8 mouse cellular contexts compared by ENCODE assay signal in the genomic region with DNA sequence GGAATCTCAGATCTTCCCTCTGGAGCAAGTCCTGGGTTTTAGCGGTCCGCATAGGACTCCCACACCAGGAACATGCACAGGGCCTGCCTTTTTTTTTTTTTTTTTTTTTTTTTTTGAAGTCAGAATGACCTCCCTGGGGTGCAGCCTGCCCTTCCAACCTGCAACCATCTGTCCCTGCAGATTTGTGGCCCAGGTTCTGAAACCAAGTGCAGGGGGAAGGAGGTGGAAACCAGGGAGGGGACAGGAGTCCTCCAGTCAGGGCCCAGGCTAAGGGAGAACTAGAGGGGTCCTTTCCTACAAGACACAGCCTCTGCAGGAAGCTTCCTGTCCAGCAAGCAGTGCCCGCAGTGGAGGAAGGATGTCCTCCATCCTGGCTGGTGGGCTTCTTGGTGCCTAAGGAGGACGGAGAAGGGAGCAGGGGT. TPM values are rescaled to one million over a fixed set of nuclear protein-coding genes. Genes with fewer than 3 reads are reported as not detected.
A peak's percentile ranks its signal among the peaks of the same experiment; 100 is the strongest.
DNase-seq lines count a peak whose midpoint lies in the region; ATAC-seq and TF ChIP-seq lines count a peak whose summit lies in the region.

No protein-coding gene starts in this region.

- peak overlapping the region; percentile 79 for H3K4me2 ChIP-seq in hindbrain, embryonic 16.5 days (ENCODE audit: low read length)

- peaks cover 25% of the 10 kb centered on the region for H3K36me3 ChIP-seq in E14TG2a.4 (ENCODE audit: insufficient read depth, low read length)
- peaks cover 24% of the 10 kb centered on the region for H3K36me3 ChIP-seq in embryonic facial prominence, embryonic 10.5 days (replicated peaks)
- 0 out of 2 replicates have a peak, but pooled peaks cover 4% of the 10 kb centered on the region for H3K36me3 ChIP-seq in hindbrain, embryonic 16.5 days (ENCODE audit: control insufficient read depth, insufficient read depth, low read length)

- H3K9me3 ChIP-seq in E14TG2a.4 (ENCODE audit: low read length) = no peaks in the 10 kb centered on the region
- H3K9me3 ChIP-seq in embryonic facial prominence, embryonic 10.5 days = no peaks in the 10 kb centered on the region
- no peaks in the 10 kb centered on the region for H3K9me3 ChIP-seq in hindbrain, embryonic 16.5 days (ENCODE audit: control insufficient read depth, low read length)

- TF ChIP-seq CTCF in gastrocnemius, adult 2 months (IDR thresholded peaks at IDR 0.05) = no peak
- no peak for TF ChIP-seq CTCF in E14TG2a.4 (conservative IDR thresholded peaks at IDR 0.05; ENCODE audit: low read length)

- H3K9ac ChIP-seq in hindbrain, embryonic 16.5 days (ENCODE audit: low read depth, low read length) = peak overlapping the region; percentile 90

- peaks cover 28% of the 10 kb centered on the region for H3K4me1 ChIP-seq in E14TG2a.4 (replicated peaks; ENCODE audit: low read depth, low read length)
- H3K4me1 ChIP-seq in embryonic facial prominence, embryonic 10.5 days = peaks cover 33% of the 10 kb centered on the region
- peaks cover 33% of the 10 kb centered on the region for H3K4me1 ChIP-seq in hindbrain, embryonic 16.5 days (ENCODE audit: control insufficient read depth, insufficient read depth, low read depth, low read length)

- intact Hi-C loops in gastrocnemius, adult 2 months (cut with DNase I) = loop anchor here (2.0 kb wide), 1 partner anchor 78 kb away; the partner anchor contains the start of gene Smpd1

- WGBS in embryonic facial prominence, embryonic 10.5 days = 18% methylated on average over 4 of the region's 4 CpGs
- WGBS in hindbrain, embryonic 16.5 days = 5% methylated on average over 4 of the region's 4 CpGs

- H3K27me3 ChIP-seq in E14TG2a.4 (ENCODE audit: insufficient read depth, low read length) = peaks cover 30% of the 10 kb centered on the region
- H3K27me3 ChIP-seq in embryonic facial prominence, embryonic 10.5 days (replicated peaks; ENCODE audit: low read depth, poor library complexity, severe bottlenecking) = peaks cover 18% of the 10 kb centered on the region
- no peaks in the 10 kb centered on the region for H3K27me3 ChIP-seq in hindbrain, embryonic 16.5 days (replicated peaks; ENCODE audit: control insufficient read depth, insufficient read depth, low read length)

- H3K4me3 ChIP-seq in gastrocnemius, adult 2 months = peak overlapping the region; percentile 97
- H3K4me3 ChIP-seq in E14TG2a.4 (replicated peaks; ENCODE audit: low read length) = peak overlapping the region; percentile 93
- peak overlapping the region; percentile 91 for H3K4me3 ChIP-seq in embryonic facial prominence, embryonic 10.5 days
- H3K4me3 ChIP-seq in hindbrain, embryonic 16.5 days (ENCODE audit: low read length) = peak overlapping the region; percentile 81

- ATAC-seq in hindbrain, embryonic 16.5 days = no peak; the same call in none of the 2 replicates

- H3K27ac ChIP-seq in gastrocnemius, adult 2 months = peak overlapping the region; percentile 93
- peak overlapping the region; percentile 91 for H3K27ac ChIP-seq in embryonic facial prominence, embryonic 10.5 days (replicated peaks)
- H3K27ac ChIP-seq in hindbrain, embryonic 16.5 days (ENCODE audit: low read depth, low read length) = peak overlapping the region; percentile 94

- no peak for DNase-seq in gastrocnemius, adult 2 months
- DNase-seq in gastrocnemius, postnatal 25 days = no peak
- DNase-seq in embryonic facial prominence, embryonic 10.5 days (ENCODE audit: low spot score) = no peak
- DNase-seq in neural tube, embryonic 10.5 days (ENCODE audit: extremely low spot score, low spot score) = peak; percentile 26
- DNase-seq in gastrocnemius, postnatal 10 days = no peak
- DNase-seq in left cerebral cortex, adult 11 months (ENCODE audit: low spot score) = no peak

RNA-seq across cellular contexts. Expression of gene Trim3, which starts 0.8 kb away (rescaled TPM):
- total RNA-seq in gastrocnemius, adult 2 months (2021) = 10 to 100 TPM; 14.7 to 16.4 TPM
- total RNA-seq in gastrocnemius, postnatal 25 days (2021) = 10 to 100 TPM; 14.7 to 17.0 TPM
- 28.8 and 34.9 TPM in 2 replicates for polyA plus RNA-seq in embryonic facial prominence, embryonic 10.5 days (2016; fragmentation: Nextera tagmentation; extraction: Ambion mirVana)
- 108 and 119 TPM in 2 replicates for polyA plus RNA-seq in hindbrain, embryonic 16.5 days (2015; fragmentation: Nextera tagmentation; extraction: Ambion mirVana)
- total RNA-seq in gastrocnemius, postnatal 10 days (2021) = 10 to 100 TPM; 18.8 to 29.4 TPM

RNA-seq across cellular contexts. Expression of gene Timm10b, which starts 7.3 kb away (rescaled TPM):
- total RNA-seq in gastrocnemius, adult 2 months (2021) = 10 to 100 TPM; 53.3 to 64.0 TPM
- total RNA-seq in gastrocnemius, postnatal 25 days (2021) = 10 to 100 TPM; 58.3 to 59.5 TPM
- polyA plus RNA-seq in embryonic facial prominence, embryonic 10.5 days (2016; fragmentation: Nextera tagmentation; extraction: Ambion mirVana) = 158 and 163 TPM in 2 replicates
- 145 and 159 TPM in 2 replicates for polyA plus RNA-seq in hindbrain, embryonic 16.5 days (2015; fragmentation: Nextera tagmentation; extraction: Ambion mirVana)
- total RNA-seq in gastrocnemius, postnatal 10 days (2021) = 10 to 100 TPM; 67.5 to 79.0 TPM

RNA-seq across cellular contexts. Expression of gene Arfip2, which starts 7.7 kb away (rescaled TPM):
- total RNA-seq in gastrocnemius, adult 2 months (2021) = 10 to 100 TPM in 1 of 2 experiments, 1 to 10 TPM in 1; 8.8 to 10.5 TPM
- total RNA-seq in gastrocnemius, postnatal 25 days (2021) = 10 to 100 TPM in 1 of 2 experiments, 1 to 10 TPM in 1; 9.9 to 11.0 TPM
- 61.2 and 64.1 TPM in 2 replicates for polyA plus RNA-seq in embryonic facial prominence, embryonic 10.5 days (2016; fragmentation: Nextera tagmentation; extraction: Ambion mirVana)
- polyA plus RNA-seq in hindbrain, embryonic 16.5 days (2015; fragmentation: Nextera tagmentation; extraction: Ambion mirVana) = 85.2 and 91.1 TPM in 2 replicates
- 10 to 100 TPM; 21.2 to 28.2 TPM for total RNA-seq in gastrocnemius, postnatal 10 days (2021)

RNA-seq across cellular contexts. Expression of gene Gm45799, which starts 7.8 kb away (rescaled TPM):
- total RNA-seq in gastrocnemius, adult 2 months (2021) = 1 to 10 TPM in 1 of 2 experiments, under 1 TPM in 1; 0.64 to 3.4 TPM
- 1 to 10 TPM; 1.8 to 3.1 TPM for total RNA-seq in gastrocnemius, postnatal 25 days (2021)
- 13.5 and 22.0 TPM in 2 replicates for polyA plus RNA-seq in embryonic facial prominence, embryonic 10.5 days (2016; fragmentation: Nextera tagmentation; extraction: Ambion mirVana)
- 7.9 and 9.7 TPM in 2 replicates for polyA plus RNA-seq in hindbrain, embryonic 16.5 days (2015; fragmentation: Nextera tagmentation; extraction: Ambion mirVana)
- total RNA-seq in gastrocnemius, postnatal 10 days (2021) = 1 to 10 TPM; 1.9 to 3.1 TPM

RNA-seq across cellular contexts. Expression of gene Dnhd1, which starts 18.1 kb away (rescaled TPM):
- total RNA-seq in gastrocnemius, adult 2 months (2021) = under 1 TPM; 0.36 to 0.59 TPM
- total RNA-seq in gastrocnemius, postnatal 25 days (2021) = under 1 TPM; 0.69 to 0.99 TPM
- polyA plus RNA-seq in embryonic facial prominence, embryonic 10.5 days (2016; fragmentation: Nextera tagmentation; extraction: Ambion mirVana) = 0.27 and 0.44 TPM in 2 replicates
- 1.5 and 1.6 TPM in 2 replicates for polyA plus RNA-seq in hindbrain, embryonic 16.5 days (2015; fragmentation: Nextera tagmentation; extraction: Ambion mirVana)
- total RNA-seq in gastrocnemius, postnatal 10 days (2021) = under 1 TPM; 0.90 to 0.94 TPM
